Comparison of ENCODE assay signal across 18 mouse cellular contexts in genomic region chr6:99164760-99165159, GRCm38 (mm10).
"Had no signal": no experiment of that assay in that cellular context is flagged by ENCODE, and none has a peak within 500 bp of the region (broad histone marks: within the 10 kb centered on the region; RNA-seq: fewer than 3 reads in every experiment).

No protein-coding gene starts in this region.

- H3K4me3 ChIP-seq: layer of hippocampus, adult 2 months; limb, embryonic 13.5 days; liver, embryonic 13.5 days; megakaryocyte, embryonic 14.5 days; midbrain, embryonic 15.5 days; neural tube, embryonic 13.5 days had no signal

- H3K9ac ChIP-seq: limb, embryonic 13.5 days; liver, embryonic 13.5 days; lung, embryonic 14.5 days; midbrain, embryonic 15.5 days; neural tube, embryonic 13.5 days had no signal

- DNase-seq: kidney, adult 18-20 months; kidney, postnatal 10 days; kidney, postnatal 4 days; left cerebral cortex, postnatal 4 days; liver, embryonic 13.5 days; lung, embryonic 14.5 days; lung, postnatal 10 days; retina, postnatal 1 day; right cerebral cortex, postnatal 14 days; thymus, adult 2 months; thymus, postnatal 25 days had no signal

- H3K9me3 ChIP-seq: limb, embryonic 13.5 days; liver, embryonic 13.5 days; megakaryocyte, embryonic 14.5 days; midbrain, embryonic 15.5 days; neural tube, embryonic 13.5 days had no signal

- ATAC-seq: midbrain, embryonic 15.5 days had no signal

- H3K27me3 ChIP-seq: limb, embryonic 13.5 days; liver, embryonic 13.5 days; megakaryocyte, embryonic 14.5 days; midbrain, embryonic 15.5 days had no signal

- H3K4me1 ChIP-seq: liver, embryonic 13.5 days; midbrain, embryonic 15.5 days had no signal

- H3K36me3 ChIP-seq: limb, embryonic 13.5 days; liver, embryonic 13.5 days; midbrain, embryonic 15.5 days; neural tube, embryonic 13.5 days had no signal

- H3K27ac ChIP-seq: layer of hippocampus, adult 2 months; limb, embryonic 13.5 days; liver, embryonic 13.5 days; macrophage; midbrain, embryonic 15.5 days; neural tube, embryonic 13.5 days had no signal

- H3K4me2 ChIP-seq: limb, embryonic 13.5 days; liver, embryonic 13.5 days; lung, embryonic 14.5 days; midbrain, embryonic 11.5 days; midbrain, embryonic 15.5 days; neural tube, embryonic 13.5 days had no signal
